Mouse (Mus musculus): Measurements from ENCODE around the gene R3hdm1. TPM values are rescaled to one million over a fixed set of nuclear protein-coding genes. Genes with fewer than 3 reads are reported as not detected.

R3hdm1 gene
- 100 to 1,000 TPM; 328 to 386 (median 370) TPM for total RNA-seq (2022)

DNA sequence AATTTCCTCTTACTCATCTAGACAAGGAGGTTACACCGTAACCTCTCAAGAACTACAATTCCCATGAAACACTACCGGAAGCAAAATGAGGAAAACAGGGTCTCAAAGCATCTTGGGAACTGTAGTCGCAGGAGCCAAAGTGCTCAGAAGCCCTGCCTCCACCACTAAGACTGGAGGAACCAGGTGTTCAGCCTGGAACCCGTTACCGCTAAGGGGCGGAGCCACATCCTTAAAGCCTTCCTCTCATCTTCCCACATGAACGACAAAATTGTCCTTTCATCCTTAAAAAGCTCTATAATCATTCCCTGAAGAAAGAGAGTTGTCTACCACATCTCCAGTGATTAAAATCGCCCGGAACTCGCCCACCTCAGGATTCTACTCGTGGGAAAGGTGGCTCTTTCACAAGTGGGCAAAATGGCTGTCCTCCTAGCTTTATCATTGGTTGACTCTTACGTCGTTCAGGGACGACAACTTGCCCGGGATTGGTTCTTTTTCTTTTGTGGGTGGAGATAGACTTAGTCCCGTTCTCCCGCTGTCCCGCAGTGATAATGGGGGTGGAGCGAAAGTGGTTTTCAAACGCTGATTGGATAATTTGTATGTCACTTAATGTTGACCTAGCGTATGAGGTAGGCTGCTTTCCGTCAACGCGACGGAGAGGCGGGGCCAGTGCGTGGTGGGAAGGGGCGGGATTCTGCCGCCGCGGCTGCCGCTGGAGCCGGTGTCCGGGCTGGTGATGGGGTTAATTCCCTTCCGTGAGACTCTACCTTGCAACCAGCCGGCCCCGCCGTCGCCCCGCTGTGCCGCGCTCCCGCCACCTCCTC lies at the start of gene R3hdm1, which contains the start of gene Zranb3:
Gene R3hdm1, plus strand, starts transcription at position 661 of the 821 bp plus-strand sequence.
Gene Zranb3, minus strand, starts transcription at position 407 of the 821 bp plus-strand sequence.
- DNase-seq (ENCODE audit: low spot score in 2 of 2) = peak; percentile 92 to 99

DNA sequence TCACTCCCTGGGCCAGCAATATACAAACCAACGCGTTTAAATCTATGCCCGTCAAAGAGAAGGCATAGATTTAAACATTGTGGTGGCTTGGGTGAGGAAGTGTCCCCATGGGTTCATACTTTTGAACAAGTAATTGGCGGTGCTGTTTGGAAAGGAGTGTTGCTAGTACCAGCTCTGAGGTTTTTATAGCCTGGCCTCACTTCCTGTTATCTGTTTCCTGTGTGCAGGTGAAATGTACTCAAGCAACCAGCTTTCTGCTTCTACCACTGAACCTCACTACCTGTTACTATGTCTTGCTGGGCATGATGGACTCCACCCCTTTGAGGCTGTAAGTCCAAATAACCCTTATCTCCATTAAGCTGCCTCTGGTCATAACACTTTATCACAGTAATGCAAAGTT lies 45.8 kb upstream of the R3hdm1 start:
- DNase-seq (ENCODE audit: low spot score in 2 of 2) = no peak

DNA sequence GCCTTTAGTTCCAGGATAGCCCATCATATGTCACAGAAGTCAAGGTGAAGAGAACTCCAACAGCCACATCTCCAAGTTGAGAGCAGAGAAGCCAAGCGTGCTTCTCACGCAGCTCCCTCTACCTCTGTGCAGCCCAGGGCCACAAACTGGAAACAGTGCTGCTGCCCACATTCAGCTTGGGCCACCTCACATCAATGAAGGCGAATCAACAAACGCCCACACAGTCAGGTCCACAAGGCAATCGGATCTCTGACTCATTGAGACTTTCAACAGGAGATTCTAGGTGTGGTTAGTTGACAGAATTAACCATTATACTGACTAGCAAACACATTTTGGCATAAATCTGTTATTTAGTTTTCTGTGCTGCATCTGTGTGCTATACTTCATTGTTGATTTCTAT lies 44.5 kb upstream of the R3hdm1 start:
- no peak for DNase-seq (ENCODE audit: low spot score in 2 of 2)

DNA sequence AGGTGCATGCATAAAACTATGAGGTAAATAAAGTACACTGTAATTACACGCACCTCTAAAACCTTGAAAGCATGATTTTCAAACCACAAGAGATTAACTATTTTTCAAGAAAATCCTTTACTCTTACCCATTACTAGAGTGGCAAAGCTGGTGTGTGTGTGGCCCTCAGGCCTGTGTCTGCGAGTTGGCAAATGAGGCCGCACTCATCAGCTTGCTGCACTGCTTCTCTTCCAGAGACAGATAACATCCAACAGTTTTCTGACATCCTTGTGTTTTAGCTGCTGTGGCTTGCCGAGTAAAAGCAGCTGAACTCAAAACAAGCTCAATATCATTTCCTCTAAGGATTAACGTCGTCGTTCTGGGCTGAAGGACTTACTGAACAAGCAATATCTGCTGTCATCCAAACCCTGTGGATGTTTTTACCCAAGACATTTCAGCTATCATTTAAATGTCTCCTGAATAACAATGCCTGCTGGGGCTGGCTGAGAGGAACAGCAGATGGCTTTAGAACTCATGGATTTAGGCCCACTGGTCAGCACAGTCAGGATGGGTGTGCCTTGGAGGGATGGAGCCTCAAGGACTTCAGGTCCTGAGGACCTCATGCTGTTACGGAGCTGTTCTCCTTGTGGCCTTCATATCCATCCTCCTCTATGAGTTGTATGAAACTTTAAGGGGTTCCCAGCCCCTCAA lies 42.3 kb upstream of the R3hdm1 start:
- no peak for DNase-seq (ENCODE audit: low spot score in 2 of 2)

DNA sequence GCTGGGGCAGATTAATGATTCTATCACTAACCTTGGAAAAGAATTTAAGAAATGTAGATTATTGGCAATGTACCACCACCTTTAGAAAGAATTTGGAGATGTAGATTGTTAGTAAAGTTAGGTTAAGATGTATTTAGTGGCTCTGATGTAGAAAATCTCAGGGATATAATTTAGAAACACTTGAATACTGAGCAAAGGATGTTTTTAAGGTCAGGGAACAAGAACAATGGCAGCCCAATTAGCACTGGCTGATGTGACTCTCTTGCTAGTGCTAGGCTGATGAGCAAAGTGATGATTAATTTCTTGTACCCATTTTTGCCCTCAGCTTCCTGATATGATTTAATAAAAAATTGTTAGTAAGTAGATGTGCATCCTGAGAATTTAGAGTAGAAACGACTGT lies 41.7 kb upstream of the R3hdm1 start:
- DNase-seq (ENCODE audit: low spot score in 2 of 2) = no peak

DNA sequence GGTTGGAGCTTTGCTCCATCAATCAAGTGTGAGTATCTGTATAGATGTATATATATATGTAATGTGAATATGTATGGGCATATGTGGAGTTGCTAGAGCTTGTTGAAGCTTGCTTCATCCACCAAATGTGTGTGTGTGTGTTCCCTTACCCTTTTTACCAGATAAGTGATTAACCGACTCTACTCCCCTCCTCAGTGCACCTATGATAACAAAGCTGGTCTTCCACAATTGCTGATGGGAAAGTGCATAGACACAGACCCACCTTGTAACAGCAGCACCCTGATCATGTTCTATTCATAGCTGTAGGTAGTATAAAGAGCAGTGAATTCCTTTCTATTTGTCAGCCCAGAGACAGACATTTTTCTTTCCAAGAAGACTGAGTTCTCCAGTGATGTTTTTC lies 40.9 kb upstream of the R3hdm1 start:
- DNase-seq (ENCODE audit: low spot score in 2 of 2) = no peak

DNA sequence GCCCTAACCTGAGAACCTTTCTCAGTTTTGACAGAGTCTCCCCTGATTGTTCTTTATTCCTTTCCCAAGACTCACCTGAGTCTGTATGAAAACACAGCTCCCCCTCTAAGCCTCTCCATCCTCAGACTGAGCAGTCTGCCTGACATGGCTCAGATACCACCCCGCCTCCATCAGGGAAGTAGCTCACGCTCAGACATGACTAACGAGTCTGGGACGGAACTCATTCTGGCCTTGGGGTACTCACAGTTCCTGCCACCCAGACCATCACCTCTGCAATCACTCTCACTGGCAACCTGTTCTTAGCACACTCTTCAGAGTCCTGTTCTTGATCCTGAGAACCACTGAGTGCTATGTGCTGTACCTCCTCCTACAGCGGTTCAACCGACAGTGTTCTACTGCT lies 38.4 kb upstream of the R3hdm1 start:
- DNase-seq (ENCODE audit: low spot score in 2 of 2) = no peak

DNA sequence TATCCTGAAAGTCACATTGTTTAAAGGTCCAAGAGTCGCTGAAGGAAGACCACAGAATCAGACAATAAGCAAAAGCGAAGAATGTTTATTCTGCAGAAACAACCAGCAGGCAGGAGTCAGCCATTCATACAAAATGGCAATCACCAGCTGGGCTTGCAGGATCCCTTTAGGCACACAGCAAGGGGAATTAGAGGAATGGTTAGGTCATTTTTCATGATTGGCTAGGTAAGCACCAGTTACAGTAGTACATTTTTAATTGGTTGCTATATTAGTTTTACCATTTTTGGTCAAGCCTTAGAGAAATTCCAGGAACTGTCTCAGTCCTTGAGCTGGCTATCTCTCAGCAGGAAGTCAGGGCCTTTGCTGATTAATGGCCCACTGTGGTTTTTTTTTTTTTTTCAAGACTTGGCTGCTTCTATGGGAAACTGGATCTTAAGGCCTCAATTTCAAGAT lies 34.1 kb upstream of the R3hdm1 start:
- no peak for DNase-seq (ENCODE audit: low spot score in 2 of 2)

DNA sequence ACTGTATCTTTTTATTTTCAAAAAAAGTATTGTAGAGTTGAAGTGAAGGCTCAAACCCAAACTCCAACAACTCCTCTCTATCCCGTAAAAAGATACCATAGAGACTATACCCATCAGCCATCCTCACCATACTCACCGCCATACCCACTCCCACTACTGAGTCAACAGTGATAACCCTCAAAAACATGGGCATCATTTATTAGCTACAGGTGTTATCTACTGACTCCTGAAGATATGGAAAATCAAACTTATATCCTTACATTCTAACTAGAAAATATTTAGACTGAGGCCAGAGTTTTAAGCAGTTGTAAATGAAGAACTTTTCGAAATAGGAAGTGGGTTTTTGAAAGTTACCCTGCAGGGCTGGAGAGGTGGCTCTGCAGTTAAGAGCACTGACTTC lies 33.1 kb upstream of the R3hdm1 start:
- DNase-seq (ENCODE audit: low spot score in 2 of 2) = no peak

DNA sequence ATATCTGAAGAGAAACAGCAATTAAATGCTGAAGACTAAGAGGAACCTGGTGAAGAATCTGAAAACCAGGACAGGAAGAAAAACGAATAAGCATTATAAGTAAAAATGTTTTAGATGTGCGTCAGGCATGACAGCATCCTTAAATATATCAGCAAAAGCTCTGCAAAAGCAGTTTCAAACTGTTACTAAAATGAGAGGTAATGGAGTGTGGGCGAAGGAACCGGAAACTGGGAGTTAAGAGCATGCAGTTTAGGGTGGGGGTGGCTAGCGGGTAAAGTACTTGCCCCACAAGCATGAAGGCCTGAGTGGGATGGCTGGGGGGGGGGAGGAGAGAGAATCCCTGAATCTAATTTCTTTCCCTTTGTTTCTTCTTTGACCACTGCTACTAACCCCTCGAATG lies 30.1 kb upstream of the R3hdm1 start:
- DNase-seq (ENCODE audit: low spot score in 2 of 2) = no peak

DNA sequence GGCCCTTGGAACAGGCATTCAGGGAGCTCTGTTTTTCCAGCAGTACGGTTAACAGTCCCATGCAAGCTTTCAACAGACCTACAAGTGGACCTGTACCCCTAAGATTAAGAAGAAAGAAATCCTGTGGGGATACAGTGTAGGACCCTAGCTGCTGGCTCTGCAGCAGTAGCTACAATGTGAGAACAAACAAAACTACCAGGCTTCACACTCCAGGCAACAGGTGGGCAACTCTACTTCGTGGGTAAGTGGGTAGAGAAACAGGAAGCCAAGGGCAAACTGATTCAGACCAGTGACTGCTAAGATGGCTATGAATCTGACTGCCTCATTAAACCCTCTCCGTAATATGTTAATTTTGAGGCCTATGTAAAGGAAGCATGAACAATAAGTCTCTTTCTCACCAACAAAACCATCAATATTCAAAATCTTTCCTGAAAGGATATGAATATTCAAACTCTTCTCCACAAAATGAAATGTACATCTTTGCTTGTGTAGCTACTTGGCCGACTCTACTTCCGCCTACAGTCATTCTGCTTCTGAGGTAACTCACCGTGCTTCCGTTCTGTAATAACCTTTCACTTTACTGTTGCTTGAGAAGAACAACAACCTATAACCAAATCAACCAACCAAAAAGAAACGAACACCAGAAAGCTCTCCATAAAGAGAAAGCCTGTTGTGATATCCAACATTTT lies 26.2 kb upstream of the R3hdm1 start:
- DNase-seq (ENCODE audit: low spot score in 2 of 2) = no peak

DNA sequence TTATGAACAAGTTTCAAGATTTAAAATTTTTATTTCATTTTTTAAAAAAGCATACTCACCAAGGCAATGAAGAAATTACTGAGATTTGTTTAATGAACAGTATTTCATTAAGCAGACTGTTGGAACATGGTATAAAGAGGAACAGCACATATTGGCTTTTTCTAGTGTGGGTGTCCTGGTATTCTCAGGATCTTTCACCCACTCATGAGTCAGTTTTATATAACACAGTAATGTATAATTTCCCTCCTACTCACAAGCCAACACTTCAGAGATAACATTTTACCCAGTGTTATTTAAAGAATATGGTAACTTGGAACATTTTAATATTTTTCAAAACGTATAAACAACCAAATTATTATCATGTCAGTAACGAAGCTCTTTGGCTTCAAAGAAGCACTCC lies 25.3 kb upstream of the R3hdm1 start:
- no peak for DNase-seq (ENCODE audit: low spot score in 2 of 2)

DNA sequence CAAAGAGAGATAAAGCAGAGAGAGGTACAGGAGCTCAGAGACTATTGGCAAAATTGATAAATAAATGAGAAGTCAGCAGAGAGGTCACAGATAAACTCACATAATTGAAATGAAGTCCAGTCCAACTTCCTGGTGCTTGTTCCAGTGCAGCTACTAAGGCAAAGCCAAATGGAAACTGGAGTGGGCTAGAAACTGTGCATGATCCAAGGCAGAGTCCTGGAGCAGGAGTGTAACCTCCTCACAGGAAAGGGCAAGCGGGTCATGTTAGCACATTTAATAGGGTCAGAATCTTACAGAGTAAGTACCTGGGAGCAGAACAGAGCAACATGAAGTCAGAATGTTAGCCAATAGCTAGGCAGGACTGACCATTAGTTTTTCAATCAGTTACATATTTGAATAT lies 24.5 kb upstream of the R3hdm1 start:
- DNase-seq (ENCODE audit: low spot score in 2 of 2) = no peak

DNA sequence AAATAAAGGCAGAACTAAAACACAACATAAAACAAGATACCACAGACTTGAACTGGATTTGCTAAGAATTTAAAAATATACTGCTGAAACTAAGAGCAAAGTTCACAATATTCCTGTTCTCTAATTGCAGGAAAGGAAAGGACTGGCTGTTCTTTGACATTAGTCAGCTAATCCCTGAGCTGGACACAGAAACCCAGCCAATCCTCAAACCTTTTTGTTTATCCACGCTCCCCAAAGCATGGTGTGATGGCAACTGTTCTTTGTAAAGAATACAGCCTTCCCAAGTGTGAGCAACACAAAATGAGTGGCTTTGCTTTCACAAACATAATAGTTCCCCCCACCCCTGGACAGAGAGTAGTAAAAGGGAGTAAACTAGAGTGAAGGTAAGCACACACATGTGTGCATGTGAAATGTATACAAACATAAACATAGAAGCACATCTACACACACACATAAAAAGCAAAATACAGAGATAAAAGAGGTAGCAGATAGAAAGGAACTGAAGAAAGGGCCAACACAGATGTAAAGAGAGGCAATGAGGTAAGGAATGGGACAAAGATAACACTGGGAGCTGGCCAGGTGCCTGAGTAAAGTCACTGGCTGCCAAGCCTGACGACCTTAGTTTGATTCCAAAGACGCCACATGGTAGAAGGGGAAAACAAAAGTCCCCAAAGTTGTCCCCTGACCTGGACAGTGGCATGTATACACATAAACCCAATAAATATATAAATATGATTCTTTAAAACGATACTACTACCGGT lies 22.0 kb upstream of the R3hdm1 start:
- no peak for DNase-seq (ENCODE audit: low spot score in 2 of 2)

DNA sequence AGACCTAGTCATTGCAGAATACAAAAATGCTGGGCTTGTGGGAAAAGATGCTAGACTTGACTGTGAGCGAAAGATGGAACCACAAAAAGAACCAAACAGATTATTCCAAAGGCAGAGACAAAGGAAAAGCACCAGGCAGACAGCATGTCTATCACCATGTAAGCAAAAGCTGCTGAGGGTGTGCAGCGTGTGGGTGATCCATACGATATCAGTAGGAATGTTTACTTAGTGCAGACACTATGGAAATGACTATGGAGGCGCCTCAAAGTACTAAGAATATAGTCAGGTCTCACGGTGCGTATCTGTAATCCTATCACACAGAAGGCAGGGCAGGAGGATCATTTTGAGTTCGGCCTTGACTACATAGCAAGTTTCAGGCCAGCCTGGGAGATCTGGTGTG lies 21.2 kb upstream of the R3hdm1 start:
- DNase-seq (ENCODE audit: low spot score in 2 of 2) = peak in 1 of 2 experiments; percentile 55

DNA sequence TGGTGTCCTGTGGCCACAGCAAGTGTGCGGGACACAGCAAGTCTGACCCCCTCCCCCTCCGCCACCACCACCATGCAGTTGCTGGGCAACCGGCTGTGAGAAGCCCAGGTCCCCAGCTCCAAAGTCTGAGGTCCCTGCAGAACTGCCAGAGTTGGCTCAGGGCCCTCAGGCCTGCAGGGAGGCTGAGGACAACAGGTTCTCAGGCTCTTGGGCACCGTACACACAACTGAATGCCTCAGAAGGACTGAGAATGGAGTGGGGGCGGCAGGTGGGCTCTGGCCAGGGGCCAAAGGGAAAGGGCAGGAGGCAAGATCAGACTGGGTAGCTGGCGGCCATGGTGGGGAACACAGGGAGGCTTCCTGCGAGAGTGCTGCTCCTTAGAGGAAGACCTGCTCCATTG lies 20.3 kb upstream of the R3hdm1 start:
- DNase-seq (ENCODE audit: low spot score in 2 of 2) = no peak

DNA sequence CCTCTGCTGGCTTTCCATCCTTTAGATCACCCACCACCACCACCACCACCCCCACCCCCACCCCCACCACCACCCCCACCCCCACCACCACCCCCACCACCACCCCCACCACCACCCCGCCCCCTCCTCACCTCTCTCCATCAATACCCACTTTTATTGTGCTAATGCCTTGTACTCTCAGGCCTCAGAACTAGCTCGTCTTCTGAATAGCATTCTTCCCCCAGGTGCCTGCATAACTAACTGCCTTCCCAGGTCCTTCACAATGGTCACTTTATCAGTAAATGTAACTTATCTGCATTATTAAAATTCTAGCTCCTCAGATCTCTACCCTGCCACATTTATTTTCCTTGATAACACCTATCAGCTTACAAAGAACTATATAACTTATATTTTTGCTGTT lies 8.4 kb upstream of the R3hdm1 start:
- DNase-seq (ENCODE audit: low spot score in 2 of 2) = no peak

DNA sequence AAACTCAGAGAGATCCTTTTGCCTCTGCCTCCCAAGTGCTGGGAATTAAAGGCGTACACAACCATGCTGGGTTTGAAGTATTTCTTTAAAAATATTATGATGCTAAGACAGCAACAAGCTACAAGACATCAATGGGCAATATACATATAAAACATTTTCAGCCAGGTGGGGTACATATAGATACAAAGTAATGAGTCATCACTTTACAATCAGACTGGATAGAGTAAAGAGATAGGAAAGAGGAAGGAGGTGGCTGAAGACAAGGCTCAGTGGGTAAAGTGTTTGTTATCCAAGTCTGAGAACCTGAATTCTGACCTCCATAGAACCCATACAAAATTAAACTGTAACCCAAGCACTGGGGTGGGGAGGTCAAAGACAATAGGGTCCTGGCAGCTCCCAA lies 4.8 kb upstream of the R3hdm1 start:
- DNase-seq (ENCODE audit: low spot score in 2 of 2) = no peak

DNA sequence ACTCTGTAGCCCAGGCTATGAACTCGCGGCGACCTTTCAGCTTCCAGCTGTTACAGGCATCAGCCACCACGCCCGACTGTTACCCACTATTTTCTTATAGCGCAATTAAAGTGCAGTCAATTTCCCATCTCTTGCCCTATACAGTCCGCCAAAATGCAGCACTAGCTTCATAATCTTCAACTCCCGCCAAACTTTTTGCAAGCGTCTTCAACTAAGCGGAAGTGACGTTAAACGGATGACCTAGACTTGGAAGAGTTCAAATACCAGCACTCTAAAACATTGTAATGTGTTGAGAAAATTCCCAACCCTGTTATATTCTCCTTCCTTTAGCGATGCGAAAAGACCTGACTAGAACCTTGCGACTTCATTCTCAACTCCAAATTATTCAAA lies 855 bp upstream of the R3hdm1 start:
- DNase-seq (ENCODE audit: low spot score in 2 of 2) = peak; percentile 50 to 60

DNA sequence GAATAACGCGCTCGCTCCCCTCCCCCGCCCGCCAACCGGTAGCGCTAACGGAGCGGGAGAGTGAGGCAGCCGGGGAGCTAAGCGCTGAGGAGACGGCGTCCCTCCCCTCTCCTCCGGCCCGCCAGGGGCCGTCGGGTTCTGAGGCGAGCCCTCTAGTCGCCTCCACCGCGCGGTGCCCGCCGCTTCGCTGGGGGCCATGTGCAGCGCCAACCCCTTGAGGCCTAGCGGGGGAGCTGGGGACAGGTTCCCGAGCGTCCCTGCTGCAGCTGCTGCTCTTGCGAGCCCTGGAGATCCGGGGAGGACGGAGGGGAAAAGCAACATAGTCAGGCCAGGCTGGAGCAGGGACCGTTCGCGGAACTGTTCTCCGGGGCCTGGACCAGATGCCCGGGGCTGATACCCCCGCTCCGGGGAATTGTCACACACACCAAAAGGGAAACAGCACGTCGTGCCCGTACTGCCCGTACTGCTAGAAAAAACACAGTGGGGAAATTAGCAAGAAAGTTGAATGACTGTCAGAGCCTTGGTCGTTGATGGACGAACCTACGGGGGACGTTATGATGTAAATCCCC lies 503 bp downstream of the R3hdm1 start:
- DNase-seq (ENCODE audit: low spot score in 2 of 2) = peak in 1 of 2 experiments; percentile 50

Data from left cerebral cortex, adult 8-10 months (tissue).